Mouse (Mus musculus) hindbrain, embryonic 13.5 days (tissue): ENCODE measurements around the gene Prm1. TPM values are rescaled to one million over a fixed set of nuclear protein-coding genes. Genes with fewer than 3 reads are reported as not detected.

Experiments used
- ATAC-seq: fragments of 200-750 bp; cut with Nextera tagmentation; 2 replicates; pipeline ENCODE4 v1.8.0; 2017; ENCODE audit warnings: moderate TSS enrichment; ENCODE audit not compliant: low FRiP score
- H3K27ac ChIP-seq: fragments of 300-500 bp; sonication (generic); 2 replicates; pipeline ENCODE4 v1.5.1; 2015; ENCODE audit warnings: inconsistent platforms, mild to moderate bottlenecking, moderate library complexity
- H3K27me3 ChIP-seq: fragments of 300-500 bp; sonication (generic); 2 replicates; pipeline ENCODE4 v1.6.1; 2015; ENCODE audit warnings: mild to moderate bottlenecking, inconsistent platforms
- H3K36me3 ChIP-seq: fragments of 300-500 bp; sonication (generic); 2 replicates; pipeline ENCODE4 v1.6.1; 2015; ENCODE audit warnings: mild to moderate bottlenecking, inconsistent platforms
- H3K4me1 ChIP-seq: fragments of 300-500 bp; sonication (generic); replicated peaks from 2 replicates; pipeline ENCODE4 v1.6.1; 2015; ENCODE audit warnings: inconsistent platforms
- H3K4me2 ChIP-seq: fragments of 300-500 bp; sonication (generic); 2 replicates; pipeline ENCODE4 v1.6.1; 2015; ENCODE audit warnings: inconsistent platforms, mild to moderate bottlenecking, moderate library complexity
- H3K4me3 ChIP-seq: fragments of 300-500 bp; sonication (generic); 2 replicates; pipeline ENCODE4 v1.5.1; 2015; ENCODE audit warnings: mild to moderate bottlenecking, inconsistent platforms
- H3K9ac ChIP-seq: fragments of 300-500 bp; sonication (generic); 2 replicates; pipeline ENCODE4 v1.6.1; 2015; ENCODE audit warnings: mild to moderate bottlenecking, inconsistent platforms
- H3K9me3 ChIP-seq: fragments of 300-500 bp; sonication (generic); 2 replicates; pipeline ENCODE4 v1.6.1; 2016; ENCODE audit warnings: inconsistent platforms
- WGBS: fragments of 180-500 bp; shearing (Covaris S2); methylation state at CpG from one replicate; pipeline ENCODE4 v1.1.7; 2015; 5-methylcytosine and 5-hydroxymethylcytosine counted together
- polyA plus RNA-seq: library from polyadenylated mRNA; unstranded; fragments of >200 nt; fragmentation: Nextera tagmentation; extraction: Ambion mirVana; gene quantifications from 2 replicates; pipeline ENCODE4 v1.2.1, GENCODE M21; 2015

Prm1 gene
- polyA plus RNA-seq, 1 experiment from 2014 or later, result not detected

DNA sequence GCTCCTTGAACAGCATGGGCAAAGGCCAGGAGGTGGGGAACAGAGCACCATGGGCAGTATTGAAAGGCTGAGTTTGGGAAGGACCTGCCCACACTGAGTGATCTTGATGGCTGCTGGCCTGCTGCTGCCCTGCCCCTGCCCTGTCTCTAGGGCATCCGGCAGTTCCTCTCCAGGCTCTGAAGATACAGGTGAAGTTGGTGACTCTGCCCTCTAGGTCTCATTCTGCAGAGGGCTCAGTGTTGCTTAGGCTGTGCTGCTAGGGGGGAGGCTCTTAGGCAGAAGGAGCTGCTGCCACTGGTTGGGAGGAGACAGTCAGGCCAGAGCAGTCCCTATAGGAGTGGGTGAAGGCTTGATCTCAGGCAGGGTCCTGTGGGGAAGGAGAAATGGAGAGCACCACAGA lies 32.3 kb upstream of the Prm1 start:
- Histone ChIP-seq H3K9me3 (no peaks in the 10 kb centered on the region), H3K36me3 (no peaks in the 10 kb centered on the region), H3K27ac (no peak overlapping the region), H3K4me2 (no peak overlapping the region), H3K4me1 (peaks cover 20% of the 10 kb centered on the region), H3K27me3 (peaks cover 16% of the 10 kb centered on the region), H3K4me3 (no peak overlapping the region), H3K9ac (no peak overlapping the region)
- no peak for ATAC-seq
- 77% methylated on average over 1 of the region's 1 CpGs for WGBS

DNA sequence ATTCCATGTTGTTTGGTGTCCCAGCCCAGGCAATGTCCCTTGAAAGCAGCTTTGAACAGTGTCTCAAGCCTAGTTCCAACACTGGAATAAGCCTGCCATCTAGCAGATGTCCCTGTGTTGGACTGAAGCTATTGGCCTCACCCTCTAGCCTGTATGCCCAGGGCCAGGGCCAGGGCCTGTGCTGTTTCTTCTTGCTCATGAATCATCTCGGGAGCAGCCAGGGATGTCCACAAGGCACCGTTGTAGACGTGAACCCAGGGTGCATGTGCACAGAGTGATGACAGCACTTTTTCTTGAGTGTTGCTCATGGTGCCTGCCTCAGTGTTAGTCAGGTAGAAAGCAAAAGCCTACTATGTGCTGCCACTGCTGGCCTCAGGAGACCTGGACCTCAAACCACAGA lies 31.6 kb upstream of the Prm1 start:
- peaks cover 16% of the 10 kb centered on the region for H3K27me3 ChIP-seq
- no peaks in the 10 kb centered on the region for H3K36me3 ChIP-seq
- H3K4me1 ChIP-seq, result peaks cover 20% of the 10 kb centered on the region
- H3K4me3 ChIP-seq, result no peak overlapping the region
- no peak overlapping the region for H3K9ac ChIP-seq
- H3K9me3 ChIP-seq, result no peaks in the 10 kb centered on the region
- no peak overlapping the region for H3K27ac ChIP-seq
- ATAC-seq, result no peak
- WGBS, result 88% methylated on average over 3 of the region's 3 CpGs
- H3K4me2 ChIP-seq, result no peak overlapping the region

DNA sequence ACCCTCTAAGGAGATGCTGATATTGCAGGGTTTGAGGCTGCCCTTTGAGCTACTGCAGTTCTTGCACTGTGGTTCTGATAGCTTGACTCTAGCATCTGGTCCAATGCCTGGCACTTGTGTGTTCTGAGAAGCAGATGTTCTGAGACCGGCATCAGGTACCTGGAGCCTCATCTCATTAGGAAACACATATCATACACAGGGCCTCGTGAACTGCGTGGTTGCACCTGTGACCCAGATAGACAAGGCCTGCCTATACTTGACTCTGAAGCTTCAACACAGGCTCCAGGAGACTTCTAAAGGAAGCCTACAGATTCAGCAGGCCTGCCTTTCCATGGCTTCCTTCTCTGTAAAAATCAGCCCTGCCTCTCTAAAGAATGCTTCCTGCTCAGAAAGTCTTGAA lies 30.7 kb upstream of the Prm1 start:
- peaks cover 16% of the 10 kb centered on the region for H3K27me3 ChIP-seq
- peaks cover 20% of the 10 kb centered on the region for H3K4me1 ChIP-seq
- no peak overlapping the region for H3K4me2 ChIP-seq
- H3K9ac ChIP-seq, result no peak overlapping the region
- H3K9me3 ChIP-seq, result no peaks in the 10 kb centered on the region
- no peaks in the 10 kb centered on the region for H3K36me3 ChIP-seq
- ATAC-seq, result no peak
- WGBS, result 95% methylated on average over 3 of the region's 3 CpGs
- H3K27ac ChIP-seq, result no peak overlapping the region
- no peak overlapping the region for H3K4me3 ChIP-seq

DNA sequence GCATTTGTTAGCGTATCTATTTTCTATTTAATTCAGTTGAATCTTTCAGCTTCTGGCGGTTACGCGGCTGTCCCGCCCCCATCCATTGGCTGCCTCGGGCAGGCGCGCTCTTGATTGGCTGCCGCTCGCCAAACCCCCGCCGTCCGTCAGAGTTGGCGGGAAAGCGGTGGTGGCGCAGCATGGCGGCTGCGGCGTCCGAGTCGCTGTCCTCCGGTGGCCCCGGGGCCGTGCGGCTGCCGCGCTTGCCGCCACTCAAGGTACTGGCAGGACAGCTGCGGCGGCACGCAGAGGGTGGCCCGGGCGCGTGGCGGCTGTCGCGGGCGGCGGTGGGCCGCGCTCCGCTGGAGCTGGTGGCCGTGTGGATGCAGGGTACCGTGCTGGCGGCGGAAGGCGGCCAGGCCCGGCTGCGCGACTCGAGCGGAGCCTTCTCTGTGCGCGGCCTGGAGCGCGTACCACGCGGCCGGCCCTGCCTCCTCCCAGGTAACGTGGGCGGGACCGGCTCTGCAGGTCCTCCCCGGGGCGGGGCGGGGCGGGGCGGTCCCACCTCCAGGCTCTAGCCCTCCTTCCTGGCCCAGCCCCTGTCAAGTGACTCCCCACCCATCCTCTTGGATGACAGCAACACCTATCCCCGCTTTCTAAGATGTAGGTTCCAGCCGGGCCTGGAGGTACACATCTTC lies 29.4 kb upstream of the Prm1 start, which contains the start of gene Rmi2:
Rmi2 (plus strand) TSS at position 149 of the 677 bp plus-strand sequence.
- under 1% methylated on average over 64 of the region's 69 CpGs for WGBS
- peak within 1 kb of the TSS; percentile 93 for H3K4me2 ChIP-seq
- H3K27ac ChIP-seq, result no peak within 1 kb of the TSS
- H3K9me3 ChIP-seq, result no peaks in the 10 kb centered on the region
- H3K9ac ChIP-seq, result peak within 1 kb of the TSS; percentile 75
- peaks cover 16% of the 10 kb centered on the region for H3K27me3 ChIP-seq
- H3K36me3 ChIP-seq, result no peaks in the 10 kb centered on the region
- ATAC-seq, result peak; percentile 90
- H3K4me1 ChIP-seq, result peaks cover 20% of the 10 kb centered on the region
- peak within 1 kb of the TSS; percentile 83 for H3K4me3 ChIP-seq

DNA sequence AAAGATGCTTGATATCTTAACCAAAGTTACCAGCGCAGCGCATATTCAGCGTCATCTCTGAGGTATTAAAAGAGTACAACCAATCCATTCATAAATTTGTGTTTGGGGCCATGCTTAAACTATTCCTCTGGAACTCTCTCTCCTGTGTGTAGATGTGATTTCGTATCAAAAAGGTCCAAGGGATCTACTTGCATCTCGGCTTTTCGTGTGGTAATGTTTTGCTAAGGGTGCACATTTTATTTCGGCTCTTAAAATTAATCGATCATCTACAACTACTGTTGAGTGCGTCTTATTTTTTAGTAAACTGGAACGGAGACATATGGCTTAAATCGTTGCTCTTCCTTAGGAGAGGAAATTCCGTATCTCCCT lies 28.9 kb upstream of the Prm1 start:
- Histone ChIP-seq H3K27ac (no peak overlapping the region), H3K27me3 (peaks cover 16% of the 10 kb centered on the region), H3K4me2 (peak overlapping the region; percentile 93), H3K36me3 (no peaks in the 10 kb centered on the region), H3K4me3 (peak overlapping the region; percentile 83), H3K9me3 (no peaks in the 10 kb centered on the region), H3K4me1 (peaks cover 20% of the 10 kb centered on the region), H3K9ac (no peak overlapping the region)
- peak; percentile 2; the same call in 1 of the 2 replicates for ATAC-seq
- 8% methylated on average over 12 of the region's 12 CpGs for WGBS

DNA sequence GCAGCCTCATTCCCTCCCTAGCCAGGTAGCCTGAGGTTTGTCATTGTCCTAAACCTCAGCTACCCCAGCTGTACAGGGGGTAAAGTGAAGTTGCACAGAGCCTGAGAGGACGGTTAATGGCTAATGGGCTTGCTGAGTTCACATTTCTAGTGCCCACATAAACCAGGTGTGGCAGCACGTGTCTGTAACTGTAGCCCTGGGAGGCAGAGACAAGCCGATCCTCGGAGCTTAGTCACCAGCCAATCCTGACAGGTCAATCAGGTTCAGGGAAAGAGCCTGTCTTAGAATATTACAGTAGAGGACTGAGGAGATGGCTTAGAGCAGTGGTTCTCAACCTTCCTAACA lies 22.8 kb upstream of the Prm1 start:
- H3K36me3 ChIP-seq, result no peaks in the 10 kb centered on the region
- H3K4me1 ChIP-seq, result no peaks in the 10 kb centered on the region
- no peak overlapping the region for H3K4me3 ChIP-seq
- ATAC-seq, result no peak
- no peak overlapping the region for H3K9ac ChIP-seq
- no peaks in the 10 kb centered on the region; the same call in 1 of the 2 replicates for H3K27me3 ChIP-seq
- WGBS, result 85% methylated on average over 4 of the region's 4 CpGs
- no peak overlapping the region for H3K27ac ChIP-seq
- no peak overlapping the region for H3K4me2 ChIP-seq
- H3K9me3 ChIP-seq, result no peaks in the 10 kb centered on the region

DNA sequence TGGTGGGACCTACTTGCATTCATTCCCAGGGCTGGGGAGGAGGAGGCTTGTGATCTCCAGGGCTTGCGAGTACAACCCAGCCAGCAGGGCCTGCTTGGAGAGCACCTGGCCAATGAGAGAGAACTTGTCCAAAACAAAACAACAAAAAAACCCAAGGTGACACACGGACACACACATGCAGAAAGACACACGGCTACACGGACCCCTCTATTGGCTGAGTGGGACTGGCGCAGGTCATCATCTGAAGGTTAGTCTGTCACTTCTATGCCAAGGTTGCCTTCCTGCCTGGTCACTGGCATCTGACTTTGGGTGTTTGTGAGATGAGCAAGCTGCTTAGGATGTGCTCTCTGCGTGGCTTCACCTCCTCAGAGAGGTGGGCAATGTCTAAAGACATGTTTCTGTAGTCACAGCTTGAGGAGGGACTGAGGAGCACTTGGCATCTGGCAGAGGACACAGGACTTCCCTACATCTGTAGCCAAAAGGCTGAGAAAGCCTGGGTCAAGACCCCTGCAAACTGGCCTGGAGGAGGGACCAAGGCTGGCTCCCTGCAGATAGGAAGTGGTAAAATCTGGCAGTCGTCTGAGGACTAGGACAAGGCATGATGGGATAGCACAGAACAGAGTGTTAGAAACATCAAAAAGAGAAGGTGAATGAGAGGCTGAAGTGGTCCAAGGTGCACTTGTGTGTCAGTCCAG lies 22.3 kb upstream of the Prm1 start:
- H3K9me3 ChIP-seq, result no peaks in the 10 kb centered on the region
- WGBS, result 88% methylated on average over 7 of the region's 7 CpGs

DNA sequence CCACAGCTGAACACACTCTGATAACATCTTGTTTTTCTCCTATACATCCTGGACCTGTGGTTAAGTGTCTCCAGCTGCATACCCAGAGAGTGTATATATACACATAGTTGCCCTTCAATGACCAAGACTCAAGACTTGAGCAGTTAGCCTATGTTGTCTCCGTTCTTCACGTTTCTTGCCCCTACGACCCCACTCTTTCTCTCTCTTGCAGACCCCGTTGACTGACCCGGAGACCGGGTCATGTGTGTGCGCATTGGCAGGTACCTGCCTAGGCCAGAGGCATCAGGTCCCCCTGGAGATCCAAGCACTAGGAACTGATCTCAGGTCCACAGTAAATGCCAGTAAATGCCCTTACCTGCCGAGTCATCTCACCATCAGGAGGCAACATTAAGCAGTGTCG lies 21.6 kb upstream of the Prm1 start:
- no peaks in the 10 kb centered on the region for H3K9me3 ChIP-seq
- no peak for ATAC-seq
- H3K27me3 ChIP-seq, result no peaks in the 10 kb centered on the region
- no peak overlapping the region for H3K9ac ChIP-seq
- H3K4me3 ChIP-seq, result no peak overlapping the region
- no peaks in the 10 kb centered on the region for H3K36me3 ChIP-seq
- no peak overlapping the region for H3K27ac ChIP-seq
- WGBS, result 93% methylated on average over 9 of the region's 9 CpGs
- H3K4me2 ChIP-seq, result no peak overlapping the region
- no peaks in the 10 kb centered on the region for H3K4me1 ChIP-seq

More for the DNA sequence above, 22.3 kb upstream of the Prm1 start:
- no peaks in the 10 kb centered on the region for H3K36me3 ChIP-seq
- no peaks in the 10 kb centered on the region for H3K27me3 ChIP-seq
- no peak overlapping the region for H3K4me2 ChIP-seq
- no peak overlapping the region for H3K4me3 ChIP-seq
- no peak overlapping the region for H3K9ac ChIP-seq
- no peak for ATAC-seq
- H3K4me1 ChIP-seq, result no peaks in the 10 kb centered on the region
- no peak overlapping the region for H3K27ac ChIP-seq

DNA sequence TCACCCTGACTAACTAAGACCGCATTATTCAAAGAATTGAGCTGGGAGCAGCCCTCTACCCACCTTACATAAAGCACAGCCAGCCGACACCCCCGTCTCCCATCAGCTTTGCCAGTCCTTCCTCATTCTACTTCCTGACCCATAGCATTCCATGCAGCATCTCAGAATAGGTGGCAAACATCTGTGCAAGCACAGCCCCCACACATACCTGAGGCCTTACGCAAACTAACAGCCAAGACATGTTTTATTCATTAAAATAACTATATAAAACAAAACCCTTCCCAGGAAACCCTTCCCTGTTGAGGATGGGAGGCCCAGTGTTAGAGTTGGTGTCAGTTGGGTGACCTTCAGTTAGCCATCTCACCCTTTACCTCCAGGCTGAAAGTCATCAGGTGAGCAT lies 20.2 kb upstream of the Prm1 start:
- no peak overlapping the region for H3K4me3 ChIP-seq
- H3K36me3 ChIP-seq, result no peaks in the 10 kb centered on the region
- no peak overlapping the region for H3K27ac ChIP-seq
- no peak overlapping the region for H3K4me2 ChIP-seq
- no peak for ATAC-seq
- H3K9me3 ChIP-seq, result no peaks in the 10 kb centered on the region
- H3K9ac ChIP-seq, result no peak overlapping the region
- WGBS, result 93% methylated on average over 4 of the region's 4 CpGs
- H3K27me3 ChIP-seq, result no peaks in the 10 kb centered on the region
- no peaks in the 10 kb centered on the region for H3K4me1 ChIP-seq

DNA sequence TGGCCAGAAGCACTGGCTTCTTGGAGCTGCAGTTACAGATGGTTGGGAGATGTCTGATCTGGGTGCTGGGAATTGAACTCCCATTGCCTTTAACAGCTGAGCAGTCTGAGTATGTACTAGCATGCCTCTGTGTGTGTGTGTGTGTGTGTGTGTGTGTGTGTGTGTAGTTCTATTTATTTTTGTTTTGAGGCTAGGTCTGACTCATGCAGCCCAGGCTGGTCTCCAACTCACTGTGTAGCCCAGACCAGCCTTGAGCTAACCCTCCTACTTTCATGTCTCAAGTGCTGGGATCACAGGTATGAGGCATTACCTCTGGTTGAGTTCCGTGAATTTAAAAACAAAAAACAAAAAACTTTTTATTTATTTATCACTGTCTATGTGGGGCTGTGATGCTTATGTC lies 18.9 kb upstream of the Prm1 start:
- H3K4me2 ChIP-seq, result no peak overlapping the region
- no peaks in the 10 kb centered on the region for H3K4me1 ChIP-seq
- ATAC-seq, result no peak
- H3K27me3 ChIP-seq, result no peaks in the 10 kb centered on the region
- H3K27ac ChIP-seq, result no peak overlapping the region
- no peak overlapping the region for H3K4me3 ChIP-seq
- H3K9ac ChIP-seq, result no peak overlapping the region
- H3K9me3 ChIP-seq, result no peaks in the 10 kb centered on the region
- H3K36me3 ChIP-seq, result no peaks in the 10 kb centered on the region
- WGBS, result 86% methylated on average over 1 of the region's 1 CpGs

DNA sequence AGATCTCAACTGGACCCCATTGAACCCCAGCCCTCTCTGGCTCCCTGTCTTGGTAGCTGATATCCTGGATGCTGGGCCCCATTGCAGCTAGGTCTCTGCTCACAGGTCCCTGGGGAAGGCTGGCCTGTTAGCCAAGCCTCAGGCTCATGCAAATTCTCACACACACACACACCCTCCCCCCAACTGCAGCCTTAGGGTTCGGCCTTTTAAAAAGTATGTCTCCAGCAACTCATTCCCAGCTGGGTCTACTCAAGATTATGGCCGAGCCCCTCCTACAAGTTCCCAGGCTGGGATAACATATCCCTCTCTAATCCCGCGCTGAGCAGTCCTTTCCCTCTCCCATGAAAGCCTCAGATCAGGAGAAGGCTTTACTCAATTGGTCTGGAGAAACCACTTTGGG lies 15.7 kb upstream of the Prm1 start:
- Histone ChIP-seq H3K4me2 (no peak overlapping the region), H3K27ac (no peak overlapping the region), H3K9me3 (no peaks in the 10 kb centered on the region), H3K27me3 (no peaks in the 10 kb centered on the region), H3K4me1 (no peaks in the 10 kb centered on the region), H3K9ac (no peak overlapping the region), H3K36me3 (no peaks in the 10 kb centered on the region), H3K4me3 (no peak overlapping the region)
- no peak for ATAC-seq
- 69% methylated on average over 4 of the region's 4 CpGs for WGBS

DNA sequence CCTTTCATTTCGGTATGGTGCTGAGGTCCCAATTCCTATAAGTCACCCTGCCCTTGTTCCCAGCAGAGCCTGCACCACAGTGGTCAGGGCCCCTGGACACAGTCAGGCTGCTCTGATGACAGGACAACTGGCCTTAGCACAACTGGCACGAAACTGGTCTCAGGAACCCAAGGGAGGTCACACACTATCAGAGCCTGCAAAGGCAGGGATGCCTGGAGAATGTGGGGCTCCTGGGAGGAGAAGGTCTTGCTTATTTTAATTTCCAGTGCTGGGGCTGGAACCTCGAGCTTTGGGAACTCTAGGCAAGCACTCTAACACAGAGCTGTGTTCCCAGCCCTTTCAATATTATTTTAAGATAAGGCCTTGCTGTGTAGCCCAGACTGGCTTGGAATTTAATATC lies 14.3 kb upstream of the Prm1 start:
- H3K4me3 ChIP-seq, result no peak overlapping the region
- H3K9ac ChIP-seq, result no peak overlapping the region
- no peak overlapping the region for H3K4me2 ChIP-seq
- no peaks in the 10 kb centered on the region for H3K27me3 ChIP-seq
- no peaks in the 10 kb centered on the region for H3K9me3 ChIP-seq
- no peaks in the 10 kb centered on the region for H3K4me1 ChIP-seq
- no peaks in the 10 kb centered on the region for H3K36me3 ChIP-seq
- 71% methylated on average over 3 of the region's 3 CpGs for WGBS
- no peak overlapping the region for H3K27ac ChIP-seq
- ATAC-seq, result no peak

DNA sequence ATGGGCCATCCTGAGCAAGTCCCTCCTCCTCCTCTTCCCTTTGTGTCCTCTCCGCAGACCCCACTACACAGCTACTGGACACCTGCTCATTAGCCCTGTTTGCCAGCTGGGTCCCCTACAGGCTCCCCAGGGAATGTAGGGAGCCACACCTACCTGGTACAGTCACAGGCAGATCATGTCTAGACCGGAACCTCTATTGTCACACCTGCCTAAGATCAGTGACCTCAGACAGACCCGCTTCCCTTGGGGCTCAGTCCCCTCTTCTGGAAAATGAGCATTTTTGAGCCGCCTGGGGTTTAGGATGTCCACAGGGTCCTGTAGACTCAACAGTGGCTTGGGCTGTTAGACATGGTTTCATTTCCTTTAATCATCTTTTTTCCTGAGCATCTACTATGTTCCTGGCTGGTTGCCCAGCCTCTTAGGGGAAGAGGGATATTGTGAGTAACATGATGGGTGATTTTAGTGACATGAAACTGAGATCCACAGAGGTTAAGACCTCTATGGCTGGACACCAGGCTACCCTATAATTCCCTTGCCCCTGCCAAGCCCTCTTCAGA lies 13.0 kb upstream of the Prm1 start:
- H3K4me2 ChIP-seq, result no peak overlapping the region
- H3K9me3 ChIP-seq, result no peaks in the 10 kb centered on the region
- no peak overlapping the region for H3K4me3 ChIP-seq
- no peak for ATAC-seq
- H3K36me3 ChIP-seq, result no peaks in the 10 kb centered on the region
- 70% methylated on average over 4 of the region's 4 CpGs for WGBS
- no peaks in the 10 kb centered on the region for H3K27me3 ChIP-seq
- H3K9ac ChIP-seq, result no peak overlapping the region
- no peaks in the 10 kb centered on the region for H3K4me1 ChIP-seq
- H3K27ac ChIP-seq, result no peak overlapping the region
